Mouse (Mus musculus) heart, adult 9 months (tissue): ENCODE measurements around the gene Myo9b.

Experiments used
- DNase-seq, 2 experiments: peaks; one replicate each; pipeline ENCODE4 v3.0.0; 2022; ENCODE audit warnings: low spot score in 2 of 2

Myo9b gene

GRCm38 (mm10) chr8:71367529-71368176, 95.1 kb downstream of the Myo9b start:
- DNase-seq, result no peak

- DNase-seq, result no peak
These were observed 95.9 kb downstream of the Myo9b start for GRCm38 (mm10) chr8:71368366-71368765.

GRCm38 (mm10) chr8:71369040-71369718, 96.7 kb downstream of the Myo9b start:
- no peak for DNase-seq

- no peak for DNase-seq
These were observed 98.3 kb downstream of the Myo9b start for GRCm38 (mm10) chr8:71370711-71371235.

GRCm38 (mm10) chr8:71371236-71371848, 98.8 kb downstream of the Myo9b start, which contains the start of gene Ocel1:
TSS of gene Ocel1 (plus strand) at chr8:71371298.
- DNase-seq, result peak; percentile 98

GRCm38 (mm10) chr8:71372427-71372826, 99.9 kb downstream of the Myo9b start:
- DNase-seq, result no peak

GRCm38 (mm10) chr8:71373000-71373399, 100.5 kb downstream of the Myo9b start:
- DNase-seq, result no peak

GRCm38 (mm10) chr8:71374616-71375206, 102.2 kb downstream of the Myo9b start:
- DNase-seq, result no peak

- peak in 1 of 2 experiments; percentile 61 for DNase-seq
These were observed 103.3 kb downstream of the Myo9b start for GRCm38 (mm10) chr8:71375581-71376422.

GRCm38 (mm10) chr8:71376423-71377030, 104.0 kb downstream of the Myo9b start:
- DNase-seq, result no peak

- DNase-seq, result no peak
These were observed 106.5 kb downstream of the Myo9b start for GRCm38 (mm10) chr8:71379008-71379407.

- no peak for DNase-seq
These were observed 107.1 kb downstream of the Myo9b start for GRCm38 (mm10) chr8:71379512-71380075.

- DNase-seq, result no peak
These were observed 108.0 kb downstream of the Myo9b start for GRCm38 (mm10) chr8:71380178-71381171.

GRCm38 (mm10) chr8:71381421-71381970, 109.0 kb downstream of the Myo9b start, which contains the start of gene Nr2f6:
TSS of gene Nr2f6 (minus strand) at chr8:71381960.
- DNase-seq, result peak; percentile 83

GRCm38 (mm10) chr8:71381971-71382961, 109.8 kb downstream of the Myo9b start:
- peak; percentile 86 to 90 for DNase-seq

GRCm38 (mm10) chr8:71383396-71383795, 110.9 kb downstream of the Myo9b start:
- no peak for DNase-seq

GRCm38 (mm10) chr8:71383860-71384259, 111.3 kb downstream of the Myo9b start:
- DNase-seq, result no peak
